Mouse (Mus musculus) kidney, embryonic 14.5 days (tissue): ENCODE results near the gene Lrp5. TPM values are rescaled to one million over a fixed set of nuclear protein-coding genes. Genes with fewer than 3 reads are reported as not detected.

Experiments
- ATAC-seq: fragments of 200-750 bp; cut with Nextera tagmentation; 2 replicates; pipeline ENCODE4 v1.8.0; 2017; ENCODE audit warnings: moderate number of reproducible peaks, mild to moderate bottlenecking, moderate TSS enrichment, moderate library complexity; ENCODE audit not compliant: low FRiP score, low TSS enrichment
- H3K27ac ChIP-seq: fragments of 300-500 bp; sonication (generic); 2 replicates; pipeline ENCODE4 v1.5.1; 2014; ENCODE audit warnings: low read depth, mild to moderate bottlenecking, low read length, moderate library complexity, mixed read lengths
- H3K27me3 ChIP-seq: fragments of 300-500 bp; sonication (generic); 2 replicates; pipeline ENCODE4 v1.6.1; 2014; ENCODE audit warnings: mild to moderate bottlenecking, low read length; ENCODE audit not compliant: control insufficient read depth, insufficient read depth
- H3K36me3 ChIP-seq: fragments of 300-500 bp; sonication (generic); 2 replicates; pipeline ENCODE4 v1.6.1; 2014; ENCODE audit warnings: low read length, mixed read lengths; ENCODE audit not compliant: control insufficient read depth, insufficient read depth
- H3K4me1 ChIP-seq: fragments of 300-500 bp; sonication (generic); 2 replicates; pipeline ENCODE4 v1.6.1; 2014; ENCODE audit warnings: low read length, mixed read lengths; ENCODE audit not compliant: control insufficient read depth, insufficient read depth
- H3K4me2 ChIP-seq: fragments of 300-500 bp; sonication (generic); replicated peaks from 2 replicates; pipeline ENCODE4 v1.6.1; 2014; ENCODE audit warnings: low read depth, mild to moderate bottlenecking, low read length
- H3K4me3 ChIP-seq: fragments of 300-500 bp; sonication (generic); 2 replicates; pipeline ENCODE4 v1.5.1; 2014; ENCODE audit warnings: mild to moderate bottlenecking, low read length
- H3K9ac ChIP-seq: fragments of 300-500 bp; sonication (generic); 2 replicates; pipeline ENCODE4 v1.6.1; 2014; ENCODE audit warnings: low read depth, mild to moderate bottlenecking, low read length, moderate library complexity
- H3K9me3 ChIP-seq: fragments of 300-500 bp; sonication (generic); 2 replicates; pipeline ENCODE4 v1.6.1; 2016; ENCODE audit warnings: low read length; ENCODE audit not compliant: control insufficient read depth
- WGBS: fragments of 180-500 bp; shearing (Covaris S2); extraction: QIAGEN DNeasy Blood & Tissue Kit; methylation state at CpG from one replicate; pipeline ENCODE4 v1.1.7; 2014; 5-methylcytosine and 5-hydroxymethylcytosine counted together
- polyA plus RNA-seq: library from polyadenylated mRNA; unstranded; fragments of >200 nt; fragmentation: Nextera tagmentation; extraction: Ambion mirVana; gene quantifications from 2 replicates; pipeline ENCODE4 v1.2.1, GENCODE M21; 2014

Gene Lrp5
- polyA plus RNA-seq = 7.7 and 10.1 TPM in 2 replicates

GRCm38 (mm10) chr19:3686215-3686894 lies at the start of gene Lrp5:
TSS of gene Lrp5 (minus strand) at chr19:3686564.
- H3K27me3 ChIP-seq = no peaks in the 10 kb centered on the region
- H3K36me3 ChIP-seq = no peaks in the 10 kb centered on the region
- peak within 1 kb of the TSS; percentile 83 for H3K27ac ChIP-seq
- peak within 1 kb of the TSS; percentile 98 for H3K9ac ChIP-seq
- ATAC-seq = peak; percentile 53
- peak within 1 kb of the TSS; percentile 99 for H3K4me2 ChIP-seq
- under 1% methylated on average over 59 of the region's 83 CpGs for WGBS
- no peaks in the 10 kb centered on the region for H3K9me3 ChIP-seq
- peaks cover 43% of the 10 kb centered on the region for H3K4me1 ChIP-seq
- H3K4me3 ChIP-seq = peak within 1 kb of the TSS; percentile 98

GRCm38 (mm10) chr19:3736001-3736400 lies 49.6 kb upstream of the Lrp5 start:
- no peak overlapping the region for H3K27ac ChIP-seq
- no peaks in the 10 kb centered on the region for H3K36me3 ChIP-seq
- no peak overlapping the region for H3K4me2 ChIP-seq
- ATAC-seq = no peak
- 91% methylated on average over 3 of the region's 3 CpGs for WGBS
- H3K9ac ChIP-seq = no peak overlapping the region
- H3K9me3 ChIP-seq = no peaks in the 10 kb centered on the region
- H3K4me3 ChIP-seq = no peak overlapping the region
- no peaks in the 10 kb centered on the region for H3K27me3 ChIP-seq
- no peaks in the 10 kb centered on the region for H3K4me1 ChIP-seq

DNA sequence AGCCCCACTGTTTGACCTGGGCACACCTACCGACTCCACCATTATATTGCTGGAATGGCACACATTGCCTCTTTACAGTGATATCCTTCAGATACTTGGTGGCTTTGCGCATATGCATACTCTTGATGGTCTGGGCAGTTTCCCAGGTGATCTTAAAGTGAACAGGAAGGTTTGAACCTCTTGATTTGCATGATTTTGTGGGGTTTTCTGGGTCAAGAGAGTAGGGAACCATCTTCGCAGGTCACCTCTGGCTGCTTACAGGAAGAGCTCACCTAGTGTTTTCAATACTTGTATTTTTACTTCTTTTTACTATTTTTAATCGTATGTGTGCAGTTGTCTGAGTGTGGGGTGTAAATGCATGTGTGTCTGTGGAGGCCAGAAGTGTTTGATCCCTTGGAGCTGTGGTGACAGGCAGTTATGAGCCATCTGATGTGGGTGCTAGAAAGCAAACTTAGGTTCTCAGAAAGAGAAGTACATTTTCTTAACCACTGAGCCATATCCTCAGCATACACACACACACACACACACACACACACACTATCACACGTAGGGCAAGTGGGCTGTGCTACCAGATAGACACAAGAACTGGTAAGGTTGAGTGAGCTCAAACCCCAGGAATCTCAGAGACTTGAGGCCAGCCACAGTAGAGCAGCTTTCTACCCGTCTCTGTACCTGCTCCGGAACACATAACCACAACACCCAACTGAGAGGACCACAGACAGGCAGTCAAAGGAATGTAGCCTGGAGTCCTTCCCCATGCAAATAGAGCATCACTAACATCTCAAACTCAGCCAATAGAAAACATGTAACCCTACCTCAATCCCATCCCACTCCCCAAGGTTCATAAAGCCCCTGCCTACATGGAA lies 44.6 kb upstream of the Lrp5 start:
- Histone ChIP-seq H3K4me1 (no peaks in the 10 kb centered on the region), H3K27me3 (no peaks in the 10 kb centered on the region), H3K9me3 (no peaks in the 10 kb centered on the region), H3K4me2 (no peak overlapping the region), H3K36me3 (no peaks in the 10 kb centered on the region), H3K9ac (no peak overlapping the region), H3K27ac (no peak overlapping the region), H3K4me3 (no peak overlapping the region)
- ATAC-seq = no peak
- 80% methylated on average over 7 of the region's 7 CpGs for WGBS

GRCm38 (mm10) chr19:3728901-3729300 lies 42.5 kb upstream of the Lrp5 start:
- 70% methylated on average over 2 of the region's 2 CpGs for WGBS
- no peak overlapping the region for H3K9ac ChIP-seq
- no peaks in the 10 kb centered on the region; the same call in 1 of the 2 replicates for H3K9me3 ChIP-seq
- no peaks in the 10 kb centered on the region for H3K27me3 ChIP-seq
- no peaks in the 10 kb centered on the region for H3K36me3 ChIP-seq
- H3K27ac ChIP-seq = no peak overlapping the region
- no peak for ATAC-seq
- H3K4me1 ChIP-seq = no peaks in the 10 kb centered on the region
- H3K4me3 ChIP-seq = no peak overlapping the region
- no peak overlapping the region for H3K4me2 ChIP-seq

GRCm38 (mm10) chr19:3724779-3725178 lies 38.4 kb upstream of the Lrp5 start:
- WGBS = 25% methylated on average over 1 of the region's 1 CpGs

GRCm38 (mm10) chr19:3723904-3724303 lies 37.5 kb upstream of the Lrp5 start:
- Histone ChIP-seq H3K4me1 (no peaks in the 10 kb centered on the region), H3K4me3 (no peak overlapping the region), H3K9ac (no peak overlapping the region), H3K9me3 (no peaks in the 10 kb centered on the region; the same call in 1 of the 2 replicates), H3K27me3 (no peaks in the 10 kb centered on the region), H3K4me2 (no peak overlapping the region), H3K27ac (no peak overlapping the region), H3K36me3 (no peaks in the 10 kb centered on the region)
- 78% methylated on average over 4 of the region's 4 CpGs for WGBS
- ATAC-seq = no peak

More at GRCm38 (mm10) chr19:3724779-3725178, 38.4 kb upstream of the Lrp5 start:
- Histone ChIP-seq H3K9me3 (no peaks in the 10 kb centered on the region; the same call in 1 of the 2 replicates), H3K27me3 (no peaks in the 10 kb centered on the region), H3K4me1 (no peaks in the 10 kb centered on the region), H3K4me2 (no peak overlapping the region), H3K27ac (no peak overlapping the region), H3K4me3 (no peak overlapping the region), H3K36me3 (no peaks in the 10 kb centered on the region), H3K9ac (no peak overlapping the region)
- ATAC-seq = no peak

GRCm38 (mm10) chr19:3723170-3723569 lies 36.8 kb upstream of the Lrp5 start:
- Histone ChIP-seq H3K9ac (no peak overlapping the region), H3K27me3 (no peaks in the 10 kb centered on the region), H3K4me2 (no peak overlapping the region), H3K4me3 (no peak overlapping the region), H3K4me1 (no peaks in the 10 kb centered on the region), H3K27ac (no peak overlapping the region), H3K9me3 (no peaks in the 10 kb centered on the region; the same call in 1 of the 2 replicates), H3K36me3 (no peaks in the 10 kb centered on the region)
- WGBS = 91% methylated on average over 9 of the region's 9 CpGs
- no peak for ATAC-seq

GRCm38 (mm10) chr19:3719362-3719891 lies 33.1 kb upstream of the Lrp5 start:
- Histone ChIP-seq H3K4me3 (peak overlapping the region; percentile 37), H3K4me1 (no peaks in the 10 kb centered on the region), H3K4me2 (peak overlapping the region; percentile 72), H3K9me3 (no peaks in the 10 kb centered on the region; the same call in 1 of the 2 replicates), H3K27me3 (no peaks in the 10 kb centered on the region), H3K9ac (peak overlapping the region; percentile 42), H3K27ac (no peak overlapping the region), H3K36me3 (peaks cover 31% of the 10 kb centered on the region)
- ATAC-seq = peak; percentile 86
- 4% methylated on average over 27 of the region's 27 CpGs for WGBS
